Mouse (Mus musculus): ENCODE results near the gene Rab1b.

Gene Rab1b

GRCm38 (mm10) chr19:5087884-5088728, 18.8 kb downstream of the Rab1b start, which contains the start of gene Yif1a:
Gene Yif1a, plus strand, starts transcription at chr19:5088538.
- ChIA-PET POLR2A (interaction anchor here (0.6 to 3.8 kb wide), 81 partner anchors 9 to 1073 kb away, joined by 3 to 27 read pairs (median 5); partner anchors contain the start of genes Rab1b (in 3 of the 4), Rin1 (in 3 of the 4), Cd248 (in 2 of the 4) and Cfl1 (in 2 of the 4)), CTCF (interaction anchor here (0.6 to 2.4 kb wide), 51 partner anchors 8 to 919 kb away, joined by 3 to 27 read pairs (median 4); partner anchors contain the start of genes Rin1 (in 2 of the 4), Brms1 (in 1 of the 4), Klc2 (in 1 of the 4) and Rab1b (in 1 of the 4))

GRCm38 (mm10) chr19:5086533-5086932, 20.3 kb downstream of the Rab1b start:
- POLR2A ChIA-PET = interaction anchor here in 2 of 4 experiments (0.6 to 3.8 kb wide), 8 partner anchors 12 to 853 kb away, joined by 3 to 19 read pairs (median 4); partner anchors contain the start of genes AI837181 (in 1 of the 2), Cnih2 (in 1 of the 2), Drap1 (in 1 of the 2) and Rab1b (in 1 of the 2)
- CTCF ChIA-PET = interaction anchor here (0.5 to 1.3 kb wide), 6 partner anchors 11 to 97 kb away, joined by 3 to 5 read pairs (median 3); partner anchors contain the start of gene Rin1 (in 1 of the 4)

- ChIA-PET POLR2A (interaction anchor here in 3 of 4 experiments (0.5 to 1.5 kb wide), 8 partner anchors 12 to 700 kb away, joined by 3 to 6 read pairs (median 3); partner anchors contain the start of genes AI837181 (in 1 of the 3) and Drap1 (in 1 of the 3)), CTCF (interaction anchor here in 3 of 4 experiments (0.7 to 1.3 kb wide), 7 partner anchors 34 to 646 kb away, joined by 3 to 10 read pairs (median 4); partner anchors contain the start of gene Rin1 (in 1 of the 3))
These were observed 21.6 kb downstream of the Rab1b start, which contains the start of gene Tmem151a for GRCm38 (mm10) chr19:5085145-5085863. Gene Tmem151a, minus strand, starts transcription at chr19:5085531.

DNA sequence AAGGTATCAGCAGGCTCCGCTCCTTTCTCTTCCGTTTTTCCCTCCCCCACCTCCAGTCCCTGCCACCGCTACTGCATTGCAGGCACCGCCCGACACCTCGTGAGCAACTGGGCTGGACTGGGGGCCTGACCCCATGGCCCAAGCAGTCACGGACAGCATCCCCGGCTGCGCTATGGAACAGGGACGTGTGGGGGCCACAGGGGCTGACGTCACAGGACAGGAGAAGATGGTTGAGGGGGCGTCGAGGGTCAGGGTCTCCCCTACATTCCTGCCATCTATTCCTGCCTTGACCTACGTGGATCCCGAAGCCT, 22.1 kb downstream of the Rab1b start:
- CTCF ChIA-PET = interaction anchor here in 1 of 4 experiments (1.0 kb wide), 1 partner anchor 34 kb away, joined by 5 read pairs; no protein-coding TSS in a partner anchor
- POLR2A ChIA-PET = interaction anchor here in 2 of 4 experiments (0.5 to 0.7 kb wide), 2 partner anchors 12 to 700 kb away, joined by 3 read pairs; no protein-coding TSS in a partner anchor

DNA sequence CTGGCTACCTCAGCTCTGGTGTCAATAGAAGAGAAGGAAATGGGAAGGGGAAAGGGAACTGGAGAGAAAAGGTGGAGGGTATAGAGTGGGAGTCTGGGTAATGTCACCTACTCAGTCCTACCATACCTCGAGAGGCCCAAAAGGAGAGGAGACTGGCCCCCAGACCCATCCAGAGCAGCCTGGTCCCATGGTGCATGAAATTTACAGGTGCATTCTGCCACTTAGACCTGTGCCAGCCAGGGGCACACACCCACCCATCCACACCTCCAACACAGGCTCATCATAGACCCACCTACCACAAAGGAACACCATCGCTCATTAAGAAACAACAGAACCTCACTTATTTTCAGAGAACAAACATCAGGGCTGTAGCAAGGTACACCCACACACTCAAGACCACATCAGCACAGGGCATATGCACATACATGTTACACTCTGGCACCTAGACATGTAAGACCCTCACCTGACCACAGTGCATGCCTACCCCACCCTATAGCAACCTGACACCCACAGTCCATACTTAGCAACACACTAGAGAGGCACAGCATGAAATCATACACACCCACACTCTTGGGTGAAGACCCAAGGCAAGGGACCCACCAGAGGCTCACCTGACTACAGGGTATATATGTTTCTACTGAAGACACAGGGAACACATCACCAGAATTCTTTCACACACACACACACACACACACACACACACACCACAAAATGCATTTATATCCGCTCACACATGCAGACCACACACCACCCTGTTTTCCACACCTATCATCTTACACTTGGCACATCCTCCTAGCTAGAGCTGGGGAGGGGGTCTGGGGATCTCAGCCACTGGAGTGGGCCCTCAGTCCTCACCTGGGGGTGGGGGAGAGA, 22.7 kb downstream of the Rab1b start:
- CTCF ChIA-PET = interaction anchor here in 3 of 4 experiments (1.0 to 2.6 kb wide), 3 partner anchors 30 to 67 kb away, joined by 5 to 8 read pairs (median 7); no protein-coding TSS in a partner anchor
- POLR2A ChIA-PET = interaction anchor here in 3 of 4 experiments (0.5 to 3.4 kb wide), 3 partner anchors 12 to 699 kb away, joined by 3 to 15 read pairs (median 3); no protein-coding TSS in a partner anchor

DNA sequence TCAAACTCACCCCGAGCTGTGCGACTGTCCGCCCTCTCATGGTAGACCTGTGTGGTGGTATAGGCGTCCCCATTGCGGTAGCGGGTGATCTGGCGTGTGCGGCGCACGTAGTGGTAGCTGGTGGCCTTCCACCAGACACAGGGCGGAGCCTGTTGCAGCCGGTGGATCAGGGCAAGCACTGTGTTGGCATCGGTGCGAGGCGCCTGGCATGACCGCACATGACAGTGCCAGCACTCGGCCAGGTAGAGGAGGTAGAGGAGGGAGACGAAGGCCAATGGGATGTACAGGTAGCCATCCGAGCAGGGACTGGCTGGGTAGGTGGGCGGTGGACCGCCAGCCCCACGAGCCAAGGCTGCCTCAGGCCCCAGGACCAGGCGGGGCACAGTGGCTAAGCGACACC, 24.3 kb downstream of the Rab1b start:
- ChIA-PET CTCF (interaction anchor here in 3 of 4 experiments (0.8 to 4.2 kb wide), 12 partner anchors 9 to 69 kb away, joined by 3 to 20 read pairs (median 7); partner anchors contain the start of gene Rin1 (in 3 of the 3)), POLR2A (interaction anchor here in 3 of 4 experiments (0.7 to 3.9 kb wide), 10 partner anchors 9 to 566 kb away, joined by 3 to 17 read pairs (median 4); partner anchors contain the start of genes Slc29a2 (in 2 of the 3) and Klc2 (in 1 of the 3))

GRCm38 (mm10) chr19:5082005-5082404, 24.9 kb downstream of the Rab1b start:
- ChIA-PET POLR2A (interaction anchor here (0.6 to 3.9 kb wide), 13 partner anchors 8 to 58 kb away, joined by 3 to 17 read pairs (median 4); partner anchors contain the start of genes Slc29a2 (in 2 of the 4), AC124502.3 (in 1 of the 4), B4gat1 (in 1 of the 4) and Cd248 (in 1 of the 4)), CTCF (interaction anchor here (1.0 to 4.2 kb wide), 13 partner anchors 9 to 69 kb away, joined by 3 to 20 read pairs (median 7); partner anchors contain the start of genes Rin1 (in 3 of the 4) and Cd248 (in 1 of the 4))

DNA sequence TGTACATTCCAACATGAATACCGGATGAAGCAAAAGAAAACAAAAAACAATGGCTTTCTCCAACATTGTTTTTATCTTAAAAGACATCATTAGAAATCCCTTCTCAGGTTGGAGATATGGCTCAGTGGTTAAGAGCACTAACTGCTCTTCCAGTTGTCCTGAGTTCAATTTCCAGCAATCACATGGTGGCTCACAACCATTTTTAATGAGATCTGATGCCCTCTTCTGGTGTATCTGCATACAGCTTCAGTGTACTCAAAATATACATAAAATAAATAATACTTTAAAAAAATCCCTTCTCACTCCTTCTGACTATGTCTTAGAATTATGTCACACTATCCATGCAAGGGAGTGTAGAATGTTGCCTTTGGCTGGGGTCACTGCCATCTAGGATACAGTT, 27.6 kb downstream of the Rab1b start:
- CTCF ChIA-PET = interaction anchor here (0.8 to 4.2 kb wide), 10 partner anchors 9 to 410 kb away, joined by 3 to 17 read pairs (median 4); partner anchors contain the start of gene Yif1a (in 1 of the 4)

GRCm38 (mm10) chr19:5073518-5073917, 33.4 kb downstream of the Rab1b start:
- ChIA-PET CTCF (interaction anchor here (0.6 to 5.4 kb wide), 13 partner anchors 8 to 60 kb away, joined by 3 to 201 read pairs (median 4); partner anchors contain the start of genes Rin1 (in 3 of the 4), Slc29a2 (in 1 of the 4) and Yif1a (in 1 of the 4)), POLR2A (interaction anchor here in 3 of 4 experiments (0.7 to 11.3 kb wide), 11 partner anchors 9 to 57 kb away, joined by 3 to 197 read pairs (median 4); partner anchors contain the start of genes Rin1 (in 2 of the 3), Yif1a (in 2 of the 3), AC124502.3 (in 1 of the 3) and B4gat1 (in 1 of the 3))

More for the DNA sequence above, 27.6 kb downstream of the Rab1b start:
- POLR2A ChIA-PET = interaction anchor here in 2 of 4 experiments (0.6 to 3.9 kb wide), 6 partner anchors 12 to 309 kb away, joined by 3 to 14 read pairs (median 4); partner anchors contain the start of gene Cd248 (in 1 of the 2)

DNA sequence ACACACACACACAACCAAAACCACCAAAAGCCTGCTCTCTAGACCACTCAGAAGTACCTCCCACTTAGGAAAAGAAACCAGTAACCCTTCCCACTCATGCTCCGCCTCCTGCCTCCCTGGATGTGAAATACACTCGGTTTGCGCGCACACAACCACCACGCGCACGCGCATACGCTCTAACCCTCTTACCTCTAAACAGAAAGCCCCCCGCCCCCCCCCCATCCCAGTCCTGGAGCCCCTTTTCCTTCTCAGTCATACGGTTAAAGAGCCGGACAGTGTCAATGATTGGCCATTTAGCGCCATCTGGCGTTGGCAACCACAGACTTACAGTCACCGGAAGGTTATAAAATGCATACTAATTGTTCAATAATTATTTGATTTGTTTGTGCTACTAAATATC, 33.8 kb downstream of the Rab1b start:
- POLR2A ChIA-PET = interaction anchor here (0.6 to 11.3 kb wide), 51 partner anchors 9 to 1220 kb away, joined by 3 to 197 read pairs (median 7); partner anchors contain the start of genes AC124502.3 (in 3 of the 4), B4gat1 (in 3 of the 4), Rin1 (in 3 of the 4) and Slc29a2 (in 3 of the 4)
- CTCF ChIA-PET = interaction anchor here in 3 of 4 experiments (0.6 to 5.4 kb wide), 31 partner anchors 9 to 1069 kb away, joined by 3 to 201 read pairs (median 7); partner anchors contain the start of genes Rin1 (in 3 of the 3), Yif1a (in 2 of the 3), AC124502.3 (in 1 of the 3) and Ap5b1 (in 1 of the 3)

DNA sequence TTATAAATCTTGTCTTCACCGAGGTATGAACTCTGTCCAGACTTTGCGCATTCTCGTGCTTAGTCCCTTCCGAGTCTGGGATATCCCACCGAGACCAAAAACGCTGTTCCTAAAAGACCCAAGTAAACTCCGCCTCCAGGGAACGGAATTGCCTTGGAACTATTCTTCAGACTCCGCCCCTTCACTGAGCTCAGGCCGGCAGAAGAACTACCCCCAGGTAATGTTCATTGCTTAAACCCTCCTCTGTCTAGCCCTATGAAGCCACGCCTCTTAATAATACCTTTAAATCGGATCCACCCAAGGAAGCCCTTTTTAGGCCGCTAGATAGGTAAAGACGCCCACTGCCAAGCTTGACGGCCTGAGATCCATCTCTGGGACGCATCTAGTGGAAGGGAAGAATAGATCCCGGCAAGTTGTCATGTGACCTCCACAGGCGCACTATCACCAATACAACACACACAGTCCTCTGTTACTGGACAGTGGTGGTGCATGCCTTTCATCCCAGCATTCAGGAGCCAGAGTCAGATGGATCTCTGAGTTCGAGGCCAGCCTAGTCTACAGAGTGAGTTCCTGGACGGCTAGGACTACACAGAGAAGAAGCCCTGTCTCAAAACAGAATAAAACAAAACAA, 34.4 kb downstream of the Rab1b start:
- CTCF ChIA-PET = interaction anchor here (0.5 to 5.4 kb wide), 51 partner anchors 9 to 1070 kb away, joined by 3 to 201 read pairs (median 4); partner anchors contain the start of genes Rin1 (in 3 of the 4), Yif1a (in 3 of the 4), Brms1 (in 2 of the 4) and AC124502.3 (in 1 of the 4)
- POLR2A ChIA-PET = interaction anchor here (0.6 to 11.3 kb wide), 76 partner anchors 10 to 1219 kb away, joined by 3 to 197 read pairs (median 5); partner anchors contain the start of genes Yif1a (in 4 of the 4), AC124502.3 (in 3 of the 4), B4gat1 (in 3 of the 4) and Rin1 (in 3 of the 4)

GRCm38 (mm10) chr19:5071545-5072369, 35.1 kb downstream of the Rab1b start:
- ChIA-PET POLR2A (interaction anchor here (0.6 to 11.3 kb wide), 80 partner anchors 9 to 740 kb away, joined by 3 to 197 read pairs (median 5); partner anchors contain the start of genes Yif1a (in 4 of the 4), AC124502.3 (in 3 of the 4), B4gat1 (in 3 of the 4) and Rin1 (in 3 of the 4)), CTCF (interaction anchor here (0.5 to 5.4 kb wide), 56 partner anchors 10 to 1208 kb away, joined by 3 to 201 read pairs (median 4); partner anchors contain the start of genes Rin1 (in 3 of the 4), Yif1a (in 3 of the 4), Brms1 (in 2 of the 4) and AC124502.3 (in 1 of the 4))

- POLR2A ChIA-PET = interaction anchor here (1.0 to 11.3 kb wide), 40 partner anchors 10 to 675 kb away, joined by 3 to 197 read pairs (median 6); partner anchors contain the start of genes Yif1a (in 4 of the 4), Rin1 (in 3 of the 4), Slc29a2 (in 2 of the 4) and AI837181 (in 1 of the 4)
These were observed 35.8 kb downstream of the Rab1b start for GRCm38 (mm10) chr19:5071077-5071476.

More at GRCm38 (mm10) chr19:5071077-5071476, 35.8 kb downstream of the Rab1b start:
- CTCF ChIA-PET = interaction anchor here (0.5 to 5.4 kb wide), 22 partner anchors 10 to 1208 kb away, joined by 3 to 201 read pairs (median 4); partner anchors contain the start of genes Yif1a (in 3 of the 4) and Rin1 (in 1 of the 4)

Measured in embryonic stem cell, embryonic (primary cell).